Mouse (Mus musculus) ES-E14 (cell line): Measurements from ENCODE around the gene Cerk.

ENCODE experiments used
- CHD2 ChIP-seq: IDR thresholded peaks from 2 replicates; pipeline ENCODE4 v1.6.1; 2014; ENCODE audit warnings: mild to moderate bottlenecking, low read depth, low read length, inconsistent platforms
- HCFC1 ChIP-seq: IDR thresholded peaks from 2 replicates; pipeline ENCODE4 v1.6.1; 2012; ENCODE audit warnings: low read length, inconsistent platforms, borderline replicate concordance; ENCODE audit not compliant: insufficient read depth
- ZC3H11A ChIP-seq: IDR thresholded peaks from 2 replicates; pipeline ENCODE4 v1.6.1; 2012; ENCODE audit warnings: low read depth, mild to moderate bottlenecking, inconsistent platforms, low read length, borderline replicate concordance
- ZNF384 ChIP-seq: IDR thresholded peaks from 2 replicates; pipeline ENCODE4 v1.6.1; 2012; ENCODE audit warnings: low read depth, low read length, inconsistent platforms

DNA sequence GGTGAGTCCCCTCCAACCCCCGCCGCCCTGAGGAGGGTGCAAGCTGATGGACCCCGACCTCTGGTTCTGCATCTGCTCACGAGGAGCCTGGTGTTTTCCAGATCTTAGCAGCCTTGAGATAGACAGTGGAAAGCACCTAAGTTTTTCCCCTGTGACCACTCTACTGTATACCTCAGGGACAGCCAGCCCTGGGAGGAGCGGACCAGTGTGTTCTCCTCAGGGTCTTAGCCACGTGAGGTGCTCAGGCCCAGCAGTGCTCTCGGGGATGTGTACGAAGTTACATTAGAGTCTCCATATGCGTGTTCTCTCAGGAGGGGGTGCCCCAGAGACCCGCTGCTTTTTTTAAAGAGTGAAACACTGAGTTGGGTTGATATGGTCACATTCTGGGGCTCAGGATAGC is 55.3 kb downstream of the Cerk start:
- TF ChIP-seq ZC3H11A (no peak), ZNF384 (no peak), HCFC1 (no peak), CHD2 (no peak)
